Mouse (Mus musculus) brain, embryonic 14.5 days (tissue): Measurements from ENCODE around the gene Uevld.

Source experiments
- CTCF ChIP-seq: fragments of 200-500 bp; IDR thresholded peaks from 2 replicates; pipeline ENCODE4 v1.5.1; 2012; ENCODE audit warnings: inconsistent platforms, mild to moderate bottlenecking, moderate library complexity, borderline replicate concordance; ENCODE audit not compliant: insufficient read depth, insufficient read length; ENCODE audit errors: extremely low read depth
- POLR2A ChIP-seq: fragments of 200-500 bp; IDR thresholded peaks from 2 replicates; pipeline ENCODE4 v1.6.1; 2012; ENCODE audit warnings: mild to moderate bottlenecking, inconsistent platforms, borderline replicate concordance; ENCODE audit not compliant: poor library complexity, insufficient read depth, insufficient read length, severe bottlenecking; ENCODE audit errors: extremely low read depth

DNA sequence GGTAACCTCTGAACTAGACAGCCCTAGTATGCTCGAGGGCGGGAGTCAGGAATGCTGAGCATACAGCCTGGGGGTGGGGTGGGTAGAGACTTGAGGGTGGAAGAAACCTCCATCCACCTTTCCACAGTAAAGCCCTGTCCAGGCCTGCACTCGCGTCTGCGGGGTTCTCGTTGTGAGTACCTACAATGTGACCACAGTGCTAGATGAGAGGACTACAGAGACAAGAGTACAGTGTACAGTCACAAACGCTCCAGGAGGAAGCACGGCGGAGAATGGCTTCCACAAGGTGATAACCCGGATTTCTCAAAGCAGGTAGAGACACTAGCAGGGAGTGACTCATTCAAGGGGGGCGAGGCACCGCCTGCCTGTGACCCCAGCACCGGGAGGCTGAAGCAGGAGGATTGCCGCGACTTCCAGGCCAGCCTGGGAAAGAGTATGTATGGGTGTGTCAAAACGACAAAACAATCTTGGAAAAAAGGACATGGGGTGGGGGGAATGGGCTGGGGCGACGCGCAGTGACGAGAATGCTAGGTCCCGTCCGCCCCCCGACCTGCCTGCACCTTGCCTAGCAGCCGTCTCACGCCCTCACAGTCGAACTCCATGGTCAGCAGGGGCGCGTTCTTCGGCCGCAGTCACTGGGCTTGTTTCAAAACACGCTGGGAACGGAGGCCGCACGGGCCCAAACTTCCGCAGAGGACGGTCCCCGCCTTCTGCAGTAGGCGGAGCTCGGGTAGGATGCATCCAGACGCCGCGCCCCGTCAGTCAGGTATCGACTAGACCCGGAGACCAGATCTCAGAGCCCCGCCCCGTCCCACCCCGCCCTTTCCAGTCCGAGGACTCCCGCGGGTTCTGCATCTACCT lies at the start of gene Uevld:
- no peak for TF ChIP-seq CTCF
- TF ChIP-seq POLR2A = peak; percentile 12; the same call in 1 of the 2 replicates
